Mouse (Mus musculus) C2C12 (cell line): Measurements from ENCODE around the gene Plekhg3.

ENCODE experiments used
- CEBPB ChIP-seq: IDR thresholded peaks from one replicate; pipeline ENCODE4 v1.6.1; 2011; ENCODE audit warnings: low read depth, mild to moderate bottlenecking, control low read depth, moderate library complexity
- CTCF ChIP-seq: IDR thresholded peaks from one replicate; pipeline ENCODE4 v1.5.1; 2011; ENCODE audit not compliant: control insufficient read depth, insufficient read depth, insufficient read length
- MAX ChIP-seq: IDR thresholded peaks from one replicate; pipeline ENCODE4 v1.6.1; 2011; ENCODE audit warnings: mild to moderate bottlenecking, control low read depth
- MYOD1 ChIP-seq: IDR thresholded peaks from one replicate; pipeline ENCODE4 v1.6.1; 2011; ENCODE audit warnings: low read depth; ENCODE audit not compliant: control insufficient read depth, insufficient read length
- MYOG ChIP-seq: IDR thresholded peaks from one replicate; pipeline ENCODE4 v1.6.1; 2011; ENCODE audit not compliant: control insufficient read depth, insufficient read length; ENCODE audit errors: extremely low read depth
- USF1 ChIP-seq: IDR thresholded peaks from one replicate; pipeline ENCODE4 v1.6.1; 2011; ENCODE audit warnings: low read depth, mild to moderate bottlenecking, control low read depth, moderate library complexity

GRCm38 (mm10) chr12:76508909-76509440 lies 21.7 kb upstream of the Plekhg3 start:
- no peak for TF ChIP-seq USF1
- no peak for TF ChIP-seq CTCF
- TF ChIP-seq MAX = no peak
- TF ChIP-seq MYOD1 = no peak
- no peak for TF ChIP-seq MYOG
- no peak for TF ChIP-seq CEBPB
